Mouse (Mus musculus): ENCODE measurements at regions not wholly inside any gene's neighbourhood (a gene's known extent, or its start where the extent isn't known, plus 50 kb on each side); places are given as distances from the start of the nearest gene placed in this dataset.

- DNase-seq (ENCODE audit: low spot score in 2 of 2): no peak
Observed at GRCm38 (mm10) chr9:74650036-74650435, 211.7 kb upstream of the Onecut1 start.

- no peak for DNase-seq (ENCODE audit: low spot score in 2 of 2)
Observed at GRCm38 (mm10) chr9:74655956-74656355, 205.8 kb upstream of the Onecut1 start.

GRCm38 (mm10) chr9:74656392-74656791 is 205.3 kb upstream of the Onecut1 start:
- no peak for DNase-seq (ENCODE audit: low spot score in 2 of 2)

- DNase-seq (ENCODE audit: low spot score in 2 of 2): no peak
Observed at GRCm38 (mm10) chr9:74671356-74671952, 190.3 kb upstream of the Onecut1 start.

GRCm38 (mm10) chr9:74672261-74672660 is 189.5 kb upstream of the Onecut1 start:
- DNase-seq (ENCODE audit: low spot score in 2 of 2): no peak

GRCm38 (mm10) chr9:74698229-74698628 is 163.5 kb upstream of the Onecut1 start:
- no peak for DNase-seq (ENCODE audit: low spot score in 2 of 2)

- DNase-seq (ENCODE audit: low spot score in 2 of 2): no peak
Observed at GRCm38 (mm10) chr9:74705698-74706097, 156.0 kb upstream of the Onecut1 start.

GRCm38 (mm10) chr9:74707608-74708007 is 154.1 kb upstream of the Onecut1 start:
- DNase-seq (ENCODE audit: low spot score in 2 of 2): no peak

GRCm38 (mm10) chr9:74711698-74712097 is 150.0 kb upstream of the Onecut1 start:
- DNase-seq (ENCODE audit: low spot score in 2 of 2): no peak

- DNase-seq (ENCODE audit: low spot score in 2 of 2): no peak
Observed at GRCm38 (mm10) chr9:74732451-74732850, 129.3 kb upstream of the Onecut1 start.

GRCm38 (mm10) chr9:74741949-74742348 is 119.8 kb upstream of the Onecut1 start:
- no peak for DNase-seq (ENCODE audit: low spot score in 2 of 2)

- DNase-seq (ENCODE audit: low spot score in 2 of 2): peak; percentile 1 to 25
Observed at GRCm38 (mm10) chr9:74747886-74748285, 113.8 kb upstream of the Onecut1 start.

- DNase-seq (ENCODE audit: low spot score in 2 of 2): no peak
Observed at GRCm38 (mm10) chr9:74758025-74758424, 103.7 kb upstream of the Onecut1 start.

- DNase-seq (ENCODE audit: low spot score in 2 of 2): no peak
Observed at GRCm38 (mm10) chr9:74758876-74759275, 102.8 kb upstream of the Onecut1 start.

- DNase-seq (ENCODE audit: low spot score in 2 of 2): no peak
Observed at GRCm38 (mm10) chr9:74780419-74780818, 81.3 kb upstream of the Onecut1 start.

- DNase-seq (ENCODE audit: low spot score in 2 of 2): no peak
Observed at GRCm38 (mm10) chr9:74793394-74793793, 68.3 kb upstream of the Onecut1 start.

GRCm38 (mm10) chr9:74795994-74796393 is 65.7 kb upstream of the Onecut1 start:
- no peak for DNase-seq (ENCODE audit: low spot score in 2 of 2)

- DNase-seq (ENCODE audit: low spot score in 2 of 2): no peak
Observed at GRCm38 (mm10) chr9:74797272-74797844, 64.4 kb upstream of the Onecut1 start.

GRCm38 (mm10) chr9:74801091-74801490 is 60.6 kb upstream of the Onecut1 start:
- no peak for DNase-seq (ENCODE audit: low spot score in 2 of 2)

GRCm38 (mm10) chr9:74811437-74811836 is 50.3 kb upstream of the Onecut1 start:
- DNase-seq (ENCODE audit: low spot score in 2 of 2): no peak

Measured in left cerebral cortex, adult 9 months (tissue).